Mouse (Mus musculus) brain, adult 2 months (tissue): Measurements from ENCODE around the gene Tesk1.

Experiments used
- DNase-seq: peaks from one replicate; pipeline ENCODE4 v3.0.0; 2011; ENCODE audit warnings: low read depth, low spot score

The Tesk1 gene

DNA sequence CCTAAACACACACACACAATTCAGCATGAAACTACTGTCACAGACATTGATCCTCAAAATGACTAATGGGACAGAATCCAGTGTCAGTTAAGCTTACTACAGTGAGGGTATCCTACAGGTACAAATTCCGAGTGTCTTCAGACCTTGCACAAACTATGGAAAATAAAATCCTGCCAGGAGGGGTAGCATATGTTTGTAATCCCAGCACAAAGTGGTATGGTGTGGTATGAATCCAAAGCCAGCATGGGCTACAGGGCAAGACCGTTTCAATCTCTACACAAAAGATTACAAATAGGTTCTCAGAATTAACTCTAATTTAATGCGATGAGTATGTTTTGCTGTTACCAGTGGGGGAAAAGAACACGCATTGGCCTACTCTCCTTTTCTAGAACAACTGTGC, at the start of gene Tesk1:
Tesk1 (plus strand) TSS at position 301 of the 400 bp plus-strand sequence.
- DNase-seq = no peak

DNA sequence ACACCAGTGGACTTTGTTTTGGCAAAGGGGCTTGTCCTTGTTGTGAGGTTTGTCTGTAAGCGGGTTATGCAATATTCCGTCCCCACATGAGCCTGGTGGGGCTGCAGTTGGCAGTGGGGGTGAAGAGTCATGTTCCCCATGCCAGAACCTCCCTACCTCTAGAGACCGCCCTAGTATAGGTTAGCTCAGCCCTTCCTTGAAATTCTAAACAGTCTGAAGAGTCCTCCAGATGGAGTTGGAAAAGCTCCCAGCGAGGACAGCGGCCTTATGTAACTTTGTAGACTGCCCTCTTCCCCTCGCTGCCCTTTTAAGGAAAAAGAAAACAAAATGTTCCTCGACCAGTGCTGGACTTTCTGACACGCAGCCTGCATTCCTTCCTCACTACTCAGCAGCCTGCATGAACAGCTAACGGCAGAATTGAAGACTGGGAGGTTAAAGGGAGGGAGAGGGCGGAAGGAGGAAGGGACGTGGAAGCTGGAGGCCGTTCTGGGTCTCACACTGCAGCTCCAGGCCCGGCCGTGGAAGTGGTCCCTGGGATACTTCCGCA, 47.3 kb upstream of the Tesk1 start:
- DNase-seq = peak; percentile 88

GRCm38 (mm10) chr4:43395147-43395546, 46.6 kb upstream of the Tesk1 start:
- DNase-seq = no peak

DNA sequence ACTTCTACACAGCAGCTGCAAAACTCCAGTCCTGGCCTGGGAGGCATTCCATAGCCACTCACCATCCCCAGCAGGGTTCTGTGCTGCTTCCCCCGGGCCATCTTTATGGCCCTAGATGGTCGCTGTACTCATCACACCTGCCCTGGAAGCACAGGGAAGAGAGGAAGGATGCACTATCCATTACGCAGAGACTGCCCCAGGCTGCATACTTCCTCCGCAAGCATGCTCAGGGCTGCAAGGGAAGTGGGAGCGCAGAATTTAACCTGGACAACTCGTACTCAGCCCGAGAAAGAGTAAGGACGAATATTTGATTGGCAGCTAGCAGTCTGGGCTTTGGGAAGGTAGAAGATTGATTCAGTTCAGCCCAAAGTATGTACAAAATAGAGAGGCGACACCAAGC, 45.9 kb upstream of the Tesk1 start:
- no peak for DNase-seq

DNA sequence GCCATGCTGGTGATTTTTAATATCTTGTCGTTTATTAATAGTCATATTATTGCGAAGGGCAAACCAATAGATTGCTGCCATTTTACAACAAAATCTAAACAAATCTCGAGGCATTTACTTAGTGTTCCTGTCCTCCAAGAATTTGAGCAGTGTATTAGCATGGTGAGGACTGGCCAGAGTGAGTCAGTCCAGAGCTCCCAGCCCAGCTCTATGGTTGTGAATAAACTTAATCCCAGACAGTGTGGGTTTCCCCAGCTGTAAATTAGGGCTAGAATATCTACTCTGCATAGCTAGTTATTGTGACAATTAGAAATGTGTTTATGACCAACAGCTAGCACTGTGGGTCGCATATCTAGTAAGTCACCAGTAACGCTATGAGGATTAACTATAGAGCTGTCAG, 45.4 kb upstream of the Tesk1 start:
- no peak for DNase-seq

- DNase-seq = peak; percentile 85
Observed at GRCm38 (mm10) chr4:43398014-43398413, 43.7 kb upstream of the Tesk1 start.

- DNase-seq = peak; percentile 80
Observed at GRCm38 (mm10) chr4:43398829-43399331, 42.9 kb upstream of the Tesk1 start.

DNA sequence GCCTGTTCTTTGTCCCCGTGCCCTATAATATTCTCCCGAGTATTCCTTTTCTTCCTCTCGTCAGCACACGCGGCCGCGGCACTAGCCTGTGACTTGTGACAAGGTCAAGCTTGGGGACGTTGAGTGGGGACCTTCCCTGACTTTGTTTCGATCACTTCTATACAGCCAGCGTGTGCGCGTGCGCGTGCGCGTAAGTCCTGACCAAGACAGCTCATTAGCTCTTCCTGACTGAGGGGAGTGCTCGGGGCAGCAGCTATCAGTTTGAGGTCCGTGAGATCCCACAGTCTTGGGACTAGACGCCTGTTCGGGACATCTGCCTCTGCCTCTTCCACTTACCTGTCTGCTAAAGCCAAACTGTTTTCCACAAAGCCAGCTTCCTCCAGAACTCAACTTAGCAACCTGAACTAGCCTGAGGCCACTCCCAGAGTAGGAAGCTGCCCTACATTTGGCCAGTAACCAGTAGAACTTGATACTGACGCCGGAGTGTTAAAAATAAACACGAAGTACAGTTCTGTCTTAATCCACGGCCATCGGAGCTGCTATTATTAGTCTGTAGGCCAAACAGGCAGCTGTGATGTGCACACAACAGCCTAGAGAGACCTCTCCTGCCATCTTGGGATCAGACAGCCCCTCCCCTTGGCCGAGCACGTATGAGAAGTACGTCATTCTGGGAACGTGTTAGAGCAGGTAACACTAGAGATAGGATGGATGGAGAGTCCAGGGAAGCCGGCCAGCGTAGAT, 42.2 kb upstream of the Tesk1 start:
- peak; percentile 53 for DNase-seq

- no peak for DNase-seq
Observed at GRCm38 (mm10) chr4:43400976-43401375, 40.8 kb upstream of the Tesk1 start.

DNA sequence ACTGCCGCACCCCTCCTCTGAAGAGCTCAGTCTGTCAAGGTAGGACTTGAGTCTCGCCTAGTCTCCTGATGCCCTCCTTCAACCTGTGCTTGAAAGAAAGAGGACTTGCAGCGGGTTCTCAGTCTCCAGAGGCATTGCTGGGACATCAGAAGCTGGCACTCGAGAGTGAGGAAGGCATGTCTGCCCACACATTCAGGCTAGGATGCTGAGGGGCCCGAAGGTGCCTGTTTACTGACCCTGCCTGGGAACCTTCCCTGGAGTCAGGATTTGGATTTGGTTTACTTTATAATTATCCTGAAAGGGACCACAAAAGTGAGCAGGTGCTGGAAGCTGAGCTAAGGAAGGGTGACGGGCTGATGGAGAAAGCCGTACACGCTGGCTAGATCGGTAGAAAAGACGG, 40.3 kb upstream of the Tesk1 start:
- no peak for DNase-seq

DNA sequence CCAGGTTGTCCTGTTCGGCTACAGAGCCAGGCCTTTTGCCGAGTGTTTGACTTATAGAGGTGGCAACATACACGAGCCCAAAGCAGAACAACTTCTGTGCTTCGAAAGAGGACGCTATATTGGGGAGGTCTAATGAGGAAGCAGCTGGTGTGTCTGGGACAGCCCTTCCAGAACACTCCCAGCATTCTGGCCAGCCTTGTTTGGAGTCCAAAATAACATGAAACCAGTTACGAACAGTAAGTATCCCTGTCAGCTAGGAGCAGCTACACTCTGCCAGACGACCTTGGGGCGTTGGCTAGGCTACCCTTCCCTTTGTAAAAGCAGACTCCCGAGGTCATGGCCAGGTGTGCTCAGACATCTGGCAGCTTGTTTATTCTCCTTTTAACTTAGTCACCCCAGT, 39.5 kb upstream of the Tesk1 start:
- DNase-seq = peak; percentile 58

DNA sequence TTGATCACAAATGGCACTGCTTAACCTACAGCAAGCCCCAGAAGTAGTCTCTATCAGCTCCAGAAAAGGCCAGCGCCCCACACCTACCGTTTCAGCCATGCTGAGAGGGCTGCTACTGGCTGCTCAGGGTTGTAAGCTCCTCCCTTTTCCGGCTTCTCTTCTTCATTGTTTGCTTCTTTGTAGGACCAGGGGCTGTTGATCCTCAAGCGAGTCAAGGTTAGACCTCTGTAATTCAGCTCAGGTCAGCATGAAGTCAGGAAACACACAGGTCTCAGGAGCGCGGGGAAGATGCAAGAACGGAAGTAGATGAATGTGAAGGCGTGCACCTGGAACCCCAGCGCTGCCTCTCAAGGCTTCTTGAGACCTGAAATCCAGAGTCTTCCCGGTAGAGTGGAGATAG, 37.0 kb upstream of the Tesk1 start:
- DNase-seq = no peak

GRCm38 (mm10) chr4:43406162-43406971, 35.4 kb upstream of the Tesk1 start:
- peak; percentile 94 for DNase-seq

DNA sequence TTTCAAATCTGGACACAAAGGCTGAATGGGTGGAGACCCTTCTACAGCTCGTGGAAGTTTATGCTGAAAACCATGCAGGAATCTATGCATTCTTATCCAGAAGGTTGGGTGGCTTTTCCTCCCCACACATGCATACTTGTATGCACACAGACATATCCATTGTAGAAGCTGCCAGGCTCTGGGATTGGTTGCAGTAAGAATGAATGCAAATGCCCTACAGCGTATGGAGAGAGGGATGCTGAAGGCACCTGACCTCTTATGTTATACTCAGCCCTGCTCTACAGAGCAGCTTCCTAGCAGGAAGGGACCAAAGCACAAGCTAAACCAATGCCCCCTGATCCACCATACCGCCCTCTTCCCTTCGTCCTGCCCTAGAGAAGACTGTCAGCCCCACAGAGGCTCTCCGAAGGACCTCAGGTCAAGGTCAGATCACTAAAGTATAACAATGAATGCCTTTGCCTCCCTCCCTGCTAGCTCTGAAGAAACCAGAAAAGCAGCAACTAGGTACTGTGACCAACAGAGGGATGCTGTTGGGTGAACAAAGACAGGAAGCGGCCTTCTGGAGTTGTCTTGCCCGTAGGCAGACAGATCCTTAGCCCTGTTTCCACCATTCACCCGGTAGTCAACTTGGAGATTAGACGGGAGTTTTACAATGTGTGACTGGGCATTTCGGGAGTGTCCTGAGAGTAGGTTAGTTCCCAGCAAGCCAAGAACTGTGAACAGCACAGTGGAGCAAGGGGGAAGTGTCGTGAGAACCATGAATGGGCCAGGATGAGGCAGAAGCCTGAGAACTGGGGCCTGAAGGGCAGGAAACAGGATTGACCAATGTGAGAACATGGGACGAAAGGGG, 34.4 kb upstream of the Tesk1 start:
- DNase-seq = peak; percentile 65

DNA sequence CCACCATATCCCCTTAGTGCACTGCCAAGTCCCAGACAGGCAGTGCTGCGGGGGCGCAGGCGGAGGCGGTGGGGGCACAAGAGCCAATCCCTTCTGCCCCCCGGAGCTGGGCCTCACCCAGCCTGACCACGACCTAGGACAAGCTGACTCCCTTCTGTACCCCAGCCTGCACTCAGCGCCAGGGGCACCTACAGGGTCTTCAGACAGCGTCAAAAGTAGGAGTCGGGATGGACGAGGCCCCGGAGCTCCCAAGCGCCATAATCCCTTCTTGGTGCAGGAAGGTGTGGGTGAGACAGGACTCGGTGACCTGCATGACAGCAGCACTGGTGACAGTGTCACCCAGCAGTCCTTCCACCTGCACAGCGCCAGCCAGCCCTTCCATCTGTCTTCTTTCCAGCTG, 27.0 kb upstream of the Tesk1 start:
- DNase-seq = no peak

DNA sequence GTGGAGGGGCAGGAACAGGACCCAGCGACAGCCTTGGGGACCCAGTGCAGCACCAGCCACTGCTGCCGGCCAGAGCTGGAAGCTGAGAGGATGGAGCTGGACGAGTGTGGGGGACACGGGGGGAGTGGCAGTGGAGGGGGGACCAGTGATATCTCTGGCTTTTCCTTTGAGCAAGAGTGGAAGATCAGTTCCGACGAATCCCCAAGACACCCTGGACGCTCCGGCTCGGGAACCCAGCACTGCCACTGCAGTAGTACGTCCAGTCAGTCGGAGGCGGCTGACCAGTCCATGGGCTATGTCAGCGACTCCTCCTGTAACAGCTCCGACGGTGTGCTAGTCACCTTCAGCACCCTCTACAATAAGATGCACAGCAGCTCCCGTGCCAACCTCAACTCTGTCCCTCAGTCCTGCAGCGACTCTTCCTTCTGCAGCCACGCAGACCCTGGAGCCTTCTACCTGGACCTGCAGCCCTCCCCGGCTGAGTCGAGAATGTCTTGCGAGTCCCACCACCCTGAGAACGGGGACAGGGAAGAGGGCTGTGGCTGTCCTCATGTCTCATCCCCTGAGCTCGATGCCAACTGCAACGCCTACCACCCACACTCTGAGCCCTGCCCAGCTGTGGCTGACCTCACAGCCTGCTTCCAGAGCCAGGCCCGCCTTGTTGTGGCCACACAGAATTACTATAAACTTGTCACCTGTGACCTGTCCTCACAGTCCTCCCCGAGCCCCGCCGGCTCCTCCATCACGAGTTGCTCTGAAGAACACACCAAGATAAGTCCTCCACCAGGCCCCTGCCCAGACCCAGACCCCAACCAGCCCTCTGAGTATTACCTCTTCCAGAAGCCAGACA, 26.3 kb upstream of the Tesk1 start:
- DNase-seq = no peak

- no peak for DNase-seq
Observed at GRCm38 (mm10) chr4:43416071-43416490, 25.7 kb upstream of the Tesk1 start.

GRCm38 (mm10) chr4:43417269-43418062, 24.3 kb upstream of the Tesk1 start:
- DNase-seq = peak; percentile 55

- DNase-seq = no peak
Observed at GRCm38 (mm10) chr4:43418450-43418849, 23.3 kb upstream of the Tesk1 start.
